Mouse (Mus musculus) myocyte (in vitro differentiated cells): ENCODE results near the gene Bst1. TPM values are rescaled to one million over a fixed set of nuclear protein-coding genes. Genes with fewer than 3 reads are reported as not detected.

ENCODE experiments used
- H3K27me3 ChIP-seq: one replicate; pipeline ENCODE4 v1.6.1; 2011; ENCODE audit not compliant: control insufficient read depth, insufficient read depth, insufficient read length
- H3K36me3 ChIP-seq: one replicate; pipeline ENCODE4 v1.6.1; 2011; ENCODE audit not compliant: control insufficient read depth, insufficient read depth
- H3K4me2 ChIP-seq: one replicate; pipeline ENCODE4 v1.6.1; 2011; ENCODE audit warnings: low read depth, control low read depth
- H3K4me3 ChIP-seq: one replicate; pipeline ENCODE4 v1.5.1; 2011; ENCODE audit warnings: mild to moderate bottlenecking, control low read depth, moderate library complexity
- H3K79me2 ChIP-seq: one replicate; pipeline ENCODE4 v1.6.1; 2011; ENCODE audit not compliant: control insufficient read depth, insufficient read depth
- H3ac ChIP-seq: one replicate; pipeline ENCODE4 v1.6.1; 2011; ENCODE audit not compliant: control insufficient read depth, insufficient read length
- CEBPB ChIP-seq: IDR thresholded peaks from 2 replicates; pipeline ENCODE4 v1.6.1; 2011; ENCODE audit warnings: mild to moderate bottlenecking, moderate library complexity; ENCODE audit not compliant: poor library complexity, insufficient read depth, severe bottlenecking
- E2F4 ChIP-seq: IDR thresholded peaks from one replicate; pipeline ENCODE4 v1.6.1; 2011; ENCODE audit warnings: mild to moderate bottlenecking, control low read depth, moderate library complexity; ENCODE audit not compliant: insufficient read depth
- MAX ChIP-seq: IDR thresholded peaks from one replicate; pipeline ENCODE4 v1.6.1; 2011; ENCODE audit warnings: low read depth, mild to moderate bottlenecking, control low read depth
- MYOD1 ChIP-seq, 3 experiments: IDR thresholded peaks; one replicate each; pipeline ENCODE4 v1.6.1; 2011; ENCODE audit warnings: control low read depth in 2 of 3, low read depth in 2 of 3, mild to moderate bottlenecking in 2 of 3, moderate library complexity in 1 of 3; ENCODE audit not compliant: insufficient read length in 2 of 3, control insufficient read depth in 1 of 3
- MYOG ChIP-seq, 3 experiments: IDR thresholded peaks; one replicate each; pipeline ENCODE4 v1.6.1; 2011; ENCODE audit warnings: control low read depth in 2 of 3, low read depth in 2 of 3, mild to moderate bottlenecking in 2 of 3; ENCODE audit not compliant: insufficient read length in 2 of 3, control insufficient read depth in 1 of 3, insufficient read depth in 1 of 3
- POLR2A ChIP-seq: IDR thresholded peaks from one replicate; pipeline ENCODE4 v1.6.1; 2011; ENCODE audit warnings: low read depth, mild to moderate bottlenecking, control low read depth, moderate library complexity; ENCODE audit not compliant: insufficient read length
- POLR2AphosphoS2 ChIP-seq: IDR thresholded peaks from one replicate; pipeline ENCODE4 v1.6.1; 2011; ENCODE audit warnings: low read depth, control low read depth; ENCODE audit not compliant: insufficient read length
- REST ChIP-seq: IDR thresholded peaks from one replicate; pipeline ENCODE4 v1.6.1; 2011; ENCODE audit warnings: mild to moderate bottlenecking, control low read depth, moderate library complexity; ENCODE audit not compliant: insufficient read depth, insufficient read length
- SRF ChIP-seq: IDR thresholded peaks from one replicate; pipeline ENCODE4 v1.6.1; 2011; ENCODE audit warnings: low read depth; ENCODE audit not compliant: control insufficient read depth, insufficient read length
- TCF12 ChIP-seq: IDR thresholded peaks from one replicate; pipeline ENCODE4 v1.6.1; 2011; ENCODE audit warnings: mild to moderate bottlenecking, control low read depth; ENCODE audit not compliant: poor library complexity, insufficient read depth, severe bottlenecking
- TCF3 ChIP-seq: IDR thresholded peaks from one replicate; pipeline ENCODE4 v1.6.1; 2011; ENCODE audit warnings: low read depth, control low read depth; ENCODE audit not compliant: insufficient read length
- USF1 ChIP-seq: IDR thresholded peaks from one replicate; pipeline ENCODE4 v1.6.1; 2011; ENCODE audit warnings: low read depth, mild to moderate bottlenecking, control low read depth, moderate library complexity
- polyA plus RNA-seq: library from polyadenylated mRNA; unstranded; fragments of >200 nt; fragmentation: generic; extraction: Trizol; gene quantifications from one replicate; pipeline ENCODE4 v1.2.1, GENCODE M21; 2012; ENCODE audit warnings: missing spikeins

Gene Bst1
- polyA plus RNA-seq, 1 experiment: not detected

DNA sequence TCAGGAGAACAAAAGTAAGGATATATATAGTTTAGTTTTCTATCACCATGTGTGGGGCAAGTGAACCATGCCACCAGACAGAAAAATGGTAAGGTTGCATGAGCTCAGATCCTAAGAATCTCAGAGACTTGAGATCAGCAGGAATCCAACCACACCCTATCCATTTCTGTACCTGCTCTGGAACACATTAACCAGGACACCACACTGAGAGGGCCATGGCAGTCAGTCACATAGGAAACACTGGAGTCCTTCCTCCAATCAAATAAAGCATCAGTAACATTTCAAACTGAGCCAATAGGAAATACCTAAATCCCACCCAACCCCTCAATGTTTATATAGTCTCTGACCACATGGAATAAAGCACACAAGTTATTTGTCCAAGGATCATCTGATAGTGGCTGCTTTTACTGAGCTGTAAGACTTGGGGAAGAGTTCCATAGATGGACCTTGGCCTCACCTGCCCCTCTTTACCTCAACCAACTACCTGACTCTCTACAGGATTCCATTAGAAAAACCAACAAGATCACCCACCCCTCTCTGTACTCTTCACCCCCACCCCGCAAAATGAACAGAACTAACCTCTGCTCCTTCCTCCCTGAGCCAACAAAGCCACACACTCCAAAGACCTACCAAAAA lies 8.1 kb upstream of the Bst1 start:
- TF ChIP-seq TCF12: no peak
- TF ChIP-seq CEBPB: no peak
- no peak for TF ChIP-seq E2F4
- no peak for TF ChIP-seq TCF3
- TF ChIP-seq POLR2AphosphoS2: no peak
- TF ChIP-seq USF1: no peak
- TF ChIP-seq MYOG (IDR thresholded peaks at IDR 0.05; ENCODE audit: control insufficient read depth in 1 of 3, insufficient read depth in 1 of 3, insufficient read length in 2 of 3, low read depth in 2 of 3): no peak
- no peak for TF ChIP-seq MYOD1 (IDR thresholded peaks at IDR 0.05; ENCODE audit: control insufficient read depth in 1 of 3, insufficient read length in 2 of 3, low read depth in 2 of 3)
- TF ChIP-seq SRF: no peak
- Histone ChIP-seq H3K27me3 (no peaks in the 10 kb centered on the region), H3K4me3 (no peak overlapping the region), H3K79me2 (no peaks in the 10 kb centered on the region), H3K36me3 (no peaks in the 10 kb centered on the region), H3ac (no peak overlapping the region), H3K4me2 (no peak overlapping the region)

DNA sequence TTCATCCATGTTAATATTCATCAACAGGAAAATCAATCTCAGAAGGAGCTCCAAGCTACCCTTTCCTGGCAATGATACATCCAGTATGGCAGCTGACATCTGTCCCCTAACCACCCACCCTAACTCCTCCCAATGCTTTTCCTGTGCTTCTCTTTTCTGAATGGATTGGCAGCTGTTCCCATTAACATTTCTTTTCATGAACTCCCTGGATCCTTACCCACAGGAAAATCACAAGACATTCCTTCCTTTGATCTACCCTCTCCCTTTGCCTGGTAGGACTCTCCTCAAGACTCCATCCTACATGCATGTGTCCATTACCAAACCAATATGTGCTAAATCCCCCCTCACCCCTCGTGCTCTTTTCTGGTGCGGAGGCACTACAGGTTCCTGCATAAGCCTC lies 4.1 kb upstream of the Bst1 start:
- H3ac ChIP-seq: no peak overlapping the region
- peak overlapping the region; percentile 21 for H3K4me3 ChIP-seq
- no peak overlapping the region for H3K4me2 ChIP-seq
- no peaks in the 10 kb centered on the region for H3K79me2 ChIP-seq
- no peaks in the 10 kb centered on the region for H3K27me3 ChIP-seq
- no peaks in the 10 kb centered on the region for H3K36me3 ChIP-seq
- TF ChIP-seq E2F4 (no peak), MYOD1 (IDR thresholded peaks at IDR 0.05; ENCODE audit: control insufficient read depth in 1 of 3, insufficient read length in 2 of 3, low read depth in 2 of 3) (peak in 1 of 3 experiments; percentile 51), MYOG (IDR thresholded peaks at IDR 0.05; ENCODE audit: control insufficient read depth in 1 of 3, insufficient read depth in 1 of 3, insufficient read length in 2 of 3, low read depth in 2 of 3) (peak in 1 of 3 experiments; percentile 13), POLR2A (no peak)

DNA sequence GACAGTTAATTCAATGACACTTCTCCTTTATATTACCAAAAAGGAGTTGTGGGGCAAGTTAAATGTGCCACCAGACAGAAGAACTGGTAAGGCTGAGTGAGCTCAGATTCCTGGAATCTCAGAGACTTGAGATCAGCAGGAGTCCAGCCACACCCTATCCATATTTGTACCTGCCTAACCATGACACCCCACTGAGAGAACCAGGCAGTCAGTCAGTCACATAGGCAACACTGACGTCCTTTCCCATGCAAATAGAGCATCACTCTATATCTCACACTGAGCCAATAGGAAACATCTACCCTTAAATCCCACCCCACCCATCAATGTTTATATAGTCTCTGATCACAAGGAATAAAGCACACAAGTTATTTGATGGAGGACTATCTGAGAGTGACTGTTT lies 2.9 kb upstream of the Bst1 start:
- TF ChIP-seq TCF12 (no peak), POLR2AphosphoS2 (no peak), USF1 (no peak)
- Histone ChIP-seq H3K79me2 (no peaks in the 10 kb centered on the region), H3K27me3 (no peaks in the 10 kb centered on the region), H3K4me2 (no peak overlapping the region), H3K4me3 (no peak overlapping the region), H3ac (no peak overlapping the region), H3K36me3 (no peaks in the 10 kb centered on the region)

DNA sequence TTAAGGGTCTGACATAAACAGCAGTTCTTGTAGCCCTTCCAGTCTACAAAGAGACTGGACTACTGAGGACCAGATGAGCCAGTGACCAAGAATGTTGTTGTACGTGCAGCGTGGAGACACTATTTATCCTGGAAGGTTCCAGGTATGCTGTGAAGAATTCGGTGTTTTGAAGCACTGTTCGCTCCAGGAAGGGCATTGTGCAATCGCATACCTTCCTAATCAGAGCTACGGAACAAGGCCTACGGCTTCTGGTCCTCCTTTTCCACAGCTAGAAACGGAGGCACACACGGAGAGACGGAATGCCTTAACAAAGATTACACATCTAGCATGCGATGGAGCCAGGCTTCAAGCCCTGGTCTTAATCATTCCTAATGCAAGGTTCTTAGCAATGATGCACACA lies 2.1 kb downstream of the Bst1 start:
- H3K79me2 ChIP-seq: no peaks in the 10 kb centered on the region
- no peaks in the 10 kb centered on the region for H3K36me3 ChIP-seq
- TF ChIP-seq SRF: no peak
- no peak for TF ChIP-seq MAX
- no peak for TF ChIP-seq POLR2A
- no peak for TF ChIP-seq MYOD1 (IDR thresholded peaks at IDR 0.05; ENCODE audit: control insufficient read depth in 1 of 3, insufficient read length in 2 of 3, low read depth in 2 of 3)
- TF ChIP-seq TCF12: no peak
- no peak for TF ChIP-seq TCF3
- no peak for TF ChIP-seq USF1
- no peak for TF ChIP-seq POLR2AphosphoS2
- no peak for TF ChIP-seq CEBPB
- no peak for TF ChIP-seq E2F4
- no peak for TF ChIP-seq MYOG (IDR thresholded peaks at IDR 0.05; ENCODE audit: control insufficient read depth in 1 of 3, insufficient read depth in 1 of 3, insufficient read length in 2 of 3, low read depth in 2 of 3)
- TF ChIP-seq REST: no peak
- H3K4me2 ChIP-seq: no peak overlapping the region
- H3ac ChIP-seq: no peak overlapping the region
- no peaks in the 10 kb centered on the region for H3K27me3 ChIP-seq
- H3K4me3 ChIP-seq: no peak overlapping the region

DNA sequence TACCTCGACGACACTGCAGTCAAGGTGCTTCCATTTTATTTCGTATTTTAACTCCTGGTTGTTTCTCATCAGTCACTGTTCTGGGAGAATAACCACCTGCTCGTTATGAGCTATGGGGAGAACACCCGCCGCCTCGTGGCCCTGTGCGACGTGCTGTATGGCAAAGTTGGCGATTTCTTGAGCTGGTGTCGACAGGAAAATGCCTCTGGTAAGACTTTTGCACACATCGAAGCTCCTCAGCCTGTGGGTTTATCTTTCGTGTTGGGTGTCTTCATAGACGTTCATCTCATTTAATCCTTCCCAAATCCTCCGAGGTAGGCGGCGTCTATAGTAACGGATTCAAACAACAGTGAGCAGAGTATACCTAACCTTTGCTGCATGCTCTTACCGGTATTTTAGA lies 2.9 kb downstream of the Bst1 start, which contains the start of gene Fbxl5:
Gene Fbxl5, minus strand, starts transcription at position 101 of the 400 bp plus-strand sequence.
- H3K79me2 ChIP-seq: no peaks in the 10 kb centered on the region
- H3K4me2 ChIP-seq: no peak within 1 kb of the TSS
- no peak within 1 kb of the TSS for H3ac ChIP-seq
- no peaks in the 10 kb centered on the region for H3K36me3 ChIP-seq
- TF ChIP-seq E2F4: no peak
- TF ChIP-seq MYOG (IDR thresholded peaks at IDR 0.05; ENCODE audit: control insufficient read depth in 1 of 3, insufficient read depth in 1 of 3, insufficient read length in 2 of 3, low read depth in 2 of 3): no peak
- TF ChIP-seq USF1: no peak
- no peak within 1 kb of the TSS for H3K4me3 ChIP-seq
- no peaks in the 10 kb centered on the region for H3K27me3 ChIP-seq

DNA sequence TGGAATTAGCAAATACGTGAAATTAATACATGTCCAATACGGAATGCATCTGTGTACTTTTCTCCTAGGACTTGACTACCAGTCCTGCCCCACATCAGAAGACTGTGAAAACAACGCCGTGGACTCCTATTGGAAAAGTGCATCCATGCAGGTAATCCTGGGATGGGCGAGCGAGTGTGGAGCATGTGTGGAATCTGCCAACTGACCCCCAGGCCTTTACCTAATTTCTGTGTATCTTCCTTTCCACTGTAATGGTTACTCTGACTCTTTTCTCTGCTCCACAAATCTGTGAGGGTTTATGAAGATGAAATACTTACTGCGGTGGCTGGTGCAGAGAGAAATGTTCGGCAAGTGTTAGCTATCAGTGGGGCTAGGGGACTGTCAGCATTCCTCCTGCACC lies 3.5 kb downstream of the Bst1 start:
- H3K79me2 ChIP-seq: no peaks in the 10 kb centered on the region
- H3K4me3 ChIP-seq: no peak overlapping the region
- no peaks in the 10 kb centered on the region for H3K36me3 ChIP-seq
- H3K27me3 ChIP-seq: no peaks in the 10 kb centered on the region
- no peak overlapping the region for H3ac ChIP-seq
- TF ChIP-seq CEBPB (no peak), E2F4 (no peak), POLR2AphosphoS2 (no peak), SRF (no peak), TCF3 (no peak), REST (no peak), MYOD1 (IDR thresholded peaks at IDR 0.05; ENCODE audit: control insufficient read depth in 1 of 3, insufficient read length in 2 of 3, low read depth in 2 of 3) (no peak), TCF12 (no peak), USF1 (no peak), MYOG (IDR thresholded peaks at IDR 0.05; ENCODE audit: control insufficient read depth in 1 of 3, insufficient read depth in 1 of 3, insufficient read length in 2 of 3, low read depth in 2 of 3) (no peak), MAX (no peak), POLR2A (no peak)
- no peak overlapping the region for H3K4me2 ChIP-seq
